Mouse (Mus musculus): ENCODE measurements at regions not wholly inside any gene's neighbourhood (a gene's known extent, or its start where the extent isn't known, plus 50 kb on each side); places are given as distances from the start of the nearest gene placed in this dataset.

GRCm38 (mm10) chr6:4397695-4398598 lies 106.7 kb upstream of the Col1a2 start:
- TF ChIP-seq POLR2A (IDR thresholded peaks at IDR 0.05; ENCODE audit: control insufficient read depth, low read depth, low read length) (no peak), CTCF (IDR thresholded peaks at IDR 0.05; ENCODE audit: control insufficient read depth, insufficient read depth, insufficient replicate concordance, low read depth, low read length) (no peak)
